Comparison of ENCODE assay signal across 8 mouse cellular contexts in genomic region chr13:103919234-103919955, GRCm38 (mm10). TPM values are rescaled to one million over a fixed set of nuclear protein-coding genes. Genes with fewer than 3 reads are reported as not detected.
DNase-seq lines count a peak whose midpoint lies in the region; ATAC-seq lines count a peak whose summit lies in the region.

No protein-coding gene starts in this region.

- no peaks in the 10 kb centered on the region for H3K9me3 ChIP-seq in forebrain, embryonic 11.5 days (ENCODE audit: control insufficient read depth, low read length)
- H3K9me3 ChIP-seq in hindbrain, embryonic 12.5 days (replicated peaks) = no peaks in the 10 kb centered on the region
- H3K9me3 ChIP-seq in limb, embryonic 12.5 days = no peaks in the 10 kb centered on the region
- H3K9me3 ChIP-seq in midbrain, embryonic 12.5 days = no peaks in the 10 kb centered on the region
- no peaks in the 10 kb centered on the region for H3K9me3 ChIP-seq in stomach, embryonic 16.5 days (replicated peaks; ENCODE audit: control insufficient read depth, low read length)

- peak overlapping the region; percentile 88 for H3K4me3 ChIP-seq in forebrain, embryonic 11.5 days (ENCODE audit: low read depth, low read length)
- peak overlapping the region; percentile 94 for H3K4me3 ChIP-seq in hindbrain, embryonic 12.5 days
- peak overlapping the region; percentile 88 for H3K4me3 ChIP-seq in limb, embryonic 12.5 days (replicated peaks)
- H3K4me3 ChIP-seq in midbrain, embryonic 12.5 days = peak overlapping the region; percentile 96
- H3K4me3 ChIP-seq in stomach, embryonic 16.5 days (replicated peaks; ENCODE audit: low read length) = peak overlapping the region; percentile 85

- H3K9ac ChIP-seq in forebrain, embryonic 11.5 days (ENCODE audit: low read length) = peak overlapping the region; percentile 99
- H3K9ac ChIP-seq in hindbrain, embryonic 12.5 days = peak overlapping the region; percentile 98
- H3K9ac ChIP-seq in limb, embryonic 12.5 days (replicated peaks) = peak overlapping the region; percentile 100
- H3K9ac ChIP-seq in midbrain, embryonic 12.5 days (replicated peaks) = peak overlapping the region; percentile 99
- peak overlapping the region; percentile 100 for H3K9ac ChIP-seq in stomach, embryonic 16.5 days (ENCODE audit: low read length)

- H3K36me3 ChIP-seq in forebrain, embryonic 11.5 days (ENCODE audit: control insufficient read depth, insufficient read depth, low read length) = no peaks in the 10 kb centered on the region
- H3K36me3 ChIP-seq in hindbrain, embryonic 12.5 days = no peaks in the 10 kb centered on the region
- peaks cover 5% of the 10 kb centered on the region; the same call in 1 of the 2 replicates for H3K36me3 ChIP-seq in limb, embryonic 12.5 days
- no peaks in the 10 kb centered on the region for H3K36me3 ChIP-seq in midbrain, embryonic 12.5 days
- H3K36me3 ChIP-seq in stomach, embryonic 16.5 days (ENCODE audit: control insufficient read depth, insufficient read depth, low read length) = no peaks in the 10 kb centered on the region

- H3K4me2 ChIP-seq in forebrain, embryonic 11.5 days (ENCODE audit: low read depth, low read length, severe bottlenecking) = peak overlapping the region; percentile 80
- peak overlapping the region; percentile 68 for H3K4me2 ChIP-seq in hindbrain, embryonic 12.5 days (replicated peaks)
- peak overlapping the region; percentile 74 for H3K4me2 ChIP-seq in limb, embryonic 12.5 days
- peak overlapping the region; percentile 84 for H3K4me2 ChIP-seq in midbrain, embryonic 12.5 days (replicated peaks)
- peak overlapping the region; percentile 76 for H3K4me2 ChIP-seq in stomach, embryonic 16.5 days (ENCODE audit: low read depth, low read length)

- peak; percentile 19 for DNase-seq in gastrocnemius, adult 18-20 months (ENCODE audit: low spot score)
- no peak for DNase-seq in gastrocnemius, adult 8-10 months (ENCODE audit: low spot score in 2 of 2)
- DNase-seq in brain, adult 2 months (ENCODE audit: low read depth, low spot score) = peak; percentile 49
- peak; percentile 54 for DNase-seq in forebrain, embryonic 11.5 days (ENCODE audit: low spot score)

- ATAC-seq in forebrain, embryonic 11.5 days (replicated peaks; ENCODE audit: low FRiP score) = no peak
- no peak for ATAC-seq in hindbrain, embryonic 12.5 days (ENCODE audit: low FRiP score)
- no peak for ATAC-seq in limb, embryonic 12.5 days (ENCODE audit: insufficient number of reproducible peaks, insufficient read depth, low FRiP score, low TSS enrichment, low read depth)
- no peak for ATAC-seq in midbrain, embryonic 12.5 days (ENCODE audit: low FRiP score, low read depth)
- no peak for ATAC-seq in stomach, embryonic 16.5 days (ENCODE audit: insufficient read depth, low FRiP score)

- H3K27me3 ChIP-seq in forebrain, embryonic 11.5 days (ENCODE audit: control insufficient read depth, insufficient read depth, low read length) = no peaks in the 10 kb centered on the region; the same call in 1 of the 2 replicates
- 0 out of 2 replicates have a peak, but pooled peaks cover 3% of the 10 kb centered on the region for H3K27me3 ChIP-seq in hindbrain, embryonic 12.5 days
- H3K27me3 ChIP-seq in limb, embryonic 12.5 days = no peaks in the 10 kb centered on the region
- 0 out of 2 replicates have a peak, but pooled peaks cover 7% of the 10 kb centered on the region for H3K27me3 ChIP-seq in midbrain, embryonic 12.5 days
- no peaks in the 10 kb centered on the region for H3K27me3 ChIP-seq in stomach, embryonic 16.5 days (ENCODE audit: control insufficient read depth, insufficient read depth, low read length)

- peak overlapping the region; percentile 100 for H3K27ac ChIP-seq in forebrain, embryonic 11.5 days (ENCODE audit: low read depth, low read length)
- H3K27ac ChIP-seq in hindbrain, embryonic 12.5 days = peak overlapping the region; percentile 100
- peak overlapping the region; percentile 100 for H3K27ac ChIP-seq in limb, embryonic 12.5 days
- peak overlapping the region; percentile 100 for H3K27ac ChIP-seq in midbrain, embryonic 12.5 days (replicated peaks)
- H3K27ac ChIP-seq in stomach, embryonic 16.5 days (ENCODE audit: low read length) = peak overlapping the region; percentile 100

- 0 out of 2 replicates have a peak, but pooled peaks cover 4% of the 10 kb centered on the region for H3K4me1 ChIP-seq in forebrain, embryonic 11.5 days (replicated peaks; ENCODE audit: control insufficient read depth, insufficient read depth, low read length)
- H3K4me1 ChIP-seq in hindbrain, embryonic 12.5 days = peaks cover 18% of the 10 kb centered on the region
- H3K4me1 ChIP-seq in limb, embryonic 12.5 days (replicated peaks) = peaks cover 33% of the 10 kb centered on the region
- peaks cover 22% of the 10 kb centered on the region for H3K4me1 ChIP-seq in midbrain, embryonic 12.5 days
- peaks cover 28% of the 10 kb centered on the region for H3K4me1 ChIP-seq in stomach, embryonic 16.5 days (ENCODE audit: control insufficient read depth, insufficient read depth, low read length)

- WGBS in forebrain, embryonic 11.5 days = under 1% methylated on average over 32 of the region's 32 CpGs
- WGBS in hindbrain, embryonic 12.5 days = under 1% methylated on average over 32 of the region's 32 CpGs
- under 1% methylated on average over 32 of the region's 32 CpGs for WGBS in limb, embryonic 12.5 days
- under 1% methylated on average over 32 of the region's 32 CpGs for WGBS in midbrain, embryonic 12.5 days
- WGBS in stomach, embryonic 16.5 days = under 1% methylated on average over 32 of the region's 32 CpGs

RNA-seq across cellular contexts. Expression of gene Erbin, which starts 0.9 kb away (rescaled TPM):
- total RNA-seq in gastrocnemius, adult 18-20 months (2021) = 10 to 100 TPM; 33.6 to 46.4 TPM
- 10 to 100 TPM; 45.5 to 53.4 (median 50.3) TPM for total RNA-seq in gastrocnemius, adult 8-10 months (2022)
- 26.1 and 27.0 TPM in 2 replicates for polyA plus RNA-seq in forebrain, embryonic 11.5 days (2014; fragmentation: Nextera tagmentation; extraction: Ambion mirVana)
- polyA plus RNA-seq in hindbrain, embryonic 12.5 days (2016; fragmentation: Nextera tagmentation; extraction: Ambion mirVana) = 23.6 and 23.7 TPM in 2 replicates
- polyA plus RNA-seq in limb, embryonic 12.5 days (2016; fragmentation: Nextera tagmentation; extraction: Ambion mirVana) = 24.9 and 26.5 TPM in 2 replicates
- polyA plus RNA-seq in midbrain, embryonic 12.5 days (2016; fragmentation: Nextera tagmentation; extraction: Ambion mirVana) = 21.8 and 25.1 TPM in 2 replicates
- 16.3 and 18.3 TPM in 2 replicates for polyA plus RNA-seq in stomach, embryonic 16.5 days (2015; fragmentation: Nextera tagmentation; extraction: Ambion mirVana)

Comparison
In these comparisons a context has a peak if more than half of its experiments do, and no peak if none do; other contexts are left out.
1. DNase-seq: peak in gastrocnemius, adult 18-20 months (single experiment), brain, adult 2 months (single experiment) and forebrain, embryonic 11.5 days (single experiment); none in gastrocnemius, adult 8-10 months (0 of 2).
2. Peak in every context shown above with its lines, with median percentiles within 50 percentile points of each other: H3K27ac ChIP-seq, H3K4me2 ChIP-seq, H3K4me3 ChIP-seq and H3K9ac ChIP-seq.